Mouse (Mus musculus) liver, adult 2 months (tissue): Measurements from ENCODE around the gene Olfr1161.

Experiments
- CTCF ChIP-seq: fragments of 200-500 bp; IDR thresholded peaks from 2 replicates; pipeline ENCODE4 v1.5.1; 2011; ENCODE audit warnings: low read depth, low read length, control low read depth
- POLR2A ChIP-seq: fragments of 200-500 bp; IDR thresholded peaks from 2 replicates; pipeline ENCODE4 v1.6.1; 2011; ENCODE audit warnings: low read length, control low read depth; ENCODE audit not compliant: insufficient read depth; ENCODE audit errors: extremely low read depth

GRCm38 (mm10) chr2:88063587-88063986 lies 41.0 kb downstream of the Olfr1161 start:
- TF ChIP-seq CTCF (no peak), POLR2A (no peak)
